Mouse (Mus musculus) midbrain, embryonic 10.5 days (tissue): Measurements from ENCODE around the gene Olig1. TPM values are rescaled to one million over a fixed set of nuclear protein-coding genes. Genes with fewer than 3 reads are reported as not detected.
A peak's percentile ranks its signal among the peaks of the same experiment; 100 is the strongest.

ENCODE experiments used
- DNase-seq: peaks from one replicate; pipeline ENCODE4 v3.0.0-alpha.2; 2017; ENCODE audit warnings: low spot score
- H3K27ac ChIP-seq: fragments of 300-500 bp; sonication (generic); replicated peaks from 2 replicates; pipeline ENCODE4 v1.5.1; 2016; ENCODE audit warnings: mild to moderate bottlenecking
- H3K27me3 ChIP-seq: fragments of 300-500 bp; sonication (generic); 2 replicates; pipeline ENCODE4 v1.6.1; 2016; ENCODE audit warnings: low read depth, mild to moderate bottlenecking; ENCODE audit not compliant: poor library complexity, severe bottlenecking
- H3K36me3 ChIP-seq: fragments of 300-500 bp; sonication (generic); 2 replicates; pipeline ENCODE4 v1.6.1; 2016; ENCODE audit warnings: mild to moderate bottlenecking, moderate library complexity
- H3K4me1 ChIP-seq: fragments of 300-500 bp; sonication (generic); 2 replicates; pipeline ENCODE4 v1.6.1; 2016
- H3K4me3 ChIP-seq: fragments of 300-500 bp; sonication (generic); 2 replicates; pipeline ENCODE4 v1.5.1; 2016; ENCODE audit warnings: mild to moderate bottlenecking, moderate library complexity
- H3K9me3 ChIP-seq: fragments of 300-500 bp; sonication (generic); replicated peaks from 2 replicates; pipeline ENCODE4 v1.6.1; 2016; ENCODE audit warnings: mild to moderate bottlenecking
- WGBS: fragments of 180-500 bp; shearing (Covaris S2); methylation state at CpG from one replicate; pipeline ENCODE4 v1.1.7; 2016; 5-methylcytosine and 5-hydroxymethylcytosine counted together
- polyA plus RNA-seq: library from polyadenylated mRNA; unstranded; fragments of >200 nt; fragmentation: Nextera tagmentation; extraction: Ambion mirVana; gene quantifications from 2 replicates; pipeline ENCODE4 v1.2.1, GENCODE M21; 2016

Olig1 gene
- polyA plus RNA-seq, result 8.8 and 9.7 TPM in 2 replicates

DNA sequence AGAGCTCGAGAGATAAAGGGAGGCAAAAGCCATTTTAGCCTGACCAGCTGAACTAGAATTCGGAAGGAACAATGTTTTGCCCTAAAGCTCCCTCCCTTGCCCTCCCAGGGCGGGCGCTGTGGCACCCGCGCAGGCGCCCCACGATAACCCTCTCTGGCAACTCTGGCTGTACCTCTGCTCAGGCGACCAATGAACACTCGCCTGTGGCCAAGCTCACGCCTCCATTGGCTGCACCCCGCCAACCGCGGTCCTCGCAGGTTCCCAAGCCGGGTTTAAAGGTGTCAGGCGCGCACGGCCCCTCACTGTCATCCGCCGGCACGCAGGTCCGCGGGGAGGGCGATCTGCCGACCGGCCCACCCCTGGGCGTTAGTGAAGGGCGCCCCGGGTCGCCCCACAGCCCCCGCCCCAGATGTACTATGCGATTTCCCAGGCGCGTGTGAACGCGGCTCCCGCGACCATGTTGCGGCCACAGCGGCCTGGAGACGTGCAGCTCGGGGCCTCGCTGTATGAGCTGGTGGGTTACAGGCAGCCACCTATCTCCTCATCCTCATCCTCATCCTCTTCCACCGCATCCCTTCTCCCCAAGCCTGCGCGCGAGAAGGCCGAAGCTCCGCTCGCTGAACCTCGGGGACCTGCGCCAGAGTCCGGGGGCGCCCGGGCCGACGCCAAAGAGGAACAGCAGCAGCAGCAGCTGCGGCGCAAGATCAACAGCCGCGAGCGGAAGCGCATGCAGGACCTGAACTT is at the start of gene Olig1:
Gene Olig1 (plus strand): TSS at position 305 of the 744 bp plus-strand sequence.
- DNase-seq, result peak; percentile 76
- Histone ChIP-seq H3K27me3 (peaks cover 100% of the 10 kb centered on the region), H3K27ac (peak within 1 kb of the TSS; percentile 28; the same call in 1 of the 2 replicates), H3K36me3 (no peaks in the 10 kb centered on the region), H3K9me3 (no peaks in the 10 kb centered on the region), H3K4me3 (peak within 1 kb of the TSS; percentile 59), H3K4me1 (peaks cover 30% of the 10 kb centered on the region)
- WGBS, result under 1% methylated on average over 64 of the region's 64 CpGs

- DNase-seq, result no peak
- Histone ChIP-seq H3K9me3 (peaks cover 8% of the 10 kb centered on the region), H3K4me3 (peak overlapping the region; percentile 48), H3K27ac (peak overlapping the region; percentile 70), H3K27me3 (peaks cover 100% of the 10 kb centered on the region), H3K4me1 (peaks cover 68% of the 10 kb centered on the region), H3K36me3 (no peaks in the 10 kb centered on the region)
- WGBS, result under 1% methylated on average over 25 of the region's 25 CpGs
Measured at GRCm38 (mm10) chr16:91222171-91222642, 47.4 kb upstream of the Olig1 start.

GRCm38 (mm10) chr16:91222643-91223271 is 46.8 kb upstream of the Olig1 start:
- H3K27me3 ChIP-seq, result peaks cover 100% of the 10 kb centered on the region
- H3K36me3 ChIP-seq, result no peaks in the 10 kb centered on the region
- H3K4me3 ChIP-seq, result peak overlapping the region; percentile 48
- peak; percentile 75 for DNase-seq
- H3K9me3 ChIP-seq, result peaks cover 8% of the 10 kb centered on the region
- peaks cover 73% of the 10 kb centered on the region for H3K4me1 ChIP-seq
- under 1% methylated on average over 27 of the region's 27 CpGs for WGBS
- peak overlapping the region; percentile 70 for H3K27ac ChIP-seq

GRCm38 (mm10) chr16:91223327-91224067 is 46.1 kb upstream of the Olig1 start:
- Histone ChIP-seq H3K27ac (peak overlapping the region; percentile 70), H3K4me1 (peaks cover 76% of the 10 kb centered on the region), H3K27me3 (peaks cover 100% of the 10 kb centered on the region), H3K9me3 (peaks cover under 1% of the 10 kb centered on the region; the same call in 1 of the 2 replicates), H3K36me3 (no peaks in the 10 kb centered on the region), H3K4me3 (peak overlapping the region; percentile 48)
- DNase-seq, result no peak
- under 1% methylated on average over 35 of the region's 35 CpGs for WGBS

- H3K27ac ChIP-seq, result no peak overlapping the region
- H3K27me3 ChIP-seq, result peaks cover 100% of the 10 kb centered on the region
- 0 out of 2 replicates have a peak overlapping the region, but pooled peaks have one; percentile 48 for H3K4me3 ChIP-seq
- H3K4me1 ChIP-seq, result peaks cover 80% of the 10 kb centered on the region
- no peaks in the 10 kb centered on the region for H3K36me3 ChIP-seq
- WGBS, result 8% methylated on average over 10 of the region's 10 CpGs
- DNase-seq, result peak; percentile 29
- H3K9me3 ChIP-seq, result no peaks in the 10 kb centered on the region
Measured at GRCm38 (mm10) chr16:91224068-91224402, 45.5 kb upstream of the Olig1 start.

DNA sequence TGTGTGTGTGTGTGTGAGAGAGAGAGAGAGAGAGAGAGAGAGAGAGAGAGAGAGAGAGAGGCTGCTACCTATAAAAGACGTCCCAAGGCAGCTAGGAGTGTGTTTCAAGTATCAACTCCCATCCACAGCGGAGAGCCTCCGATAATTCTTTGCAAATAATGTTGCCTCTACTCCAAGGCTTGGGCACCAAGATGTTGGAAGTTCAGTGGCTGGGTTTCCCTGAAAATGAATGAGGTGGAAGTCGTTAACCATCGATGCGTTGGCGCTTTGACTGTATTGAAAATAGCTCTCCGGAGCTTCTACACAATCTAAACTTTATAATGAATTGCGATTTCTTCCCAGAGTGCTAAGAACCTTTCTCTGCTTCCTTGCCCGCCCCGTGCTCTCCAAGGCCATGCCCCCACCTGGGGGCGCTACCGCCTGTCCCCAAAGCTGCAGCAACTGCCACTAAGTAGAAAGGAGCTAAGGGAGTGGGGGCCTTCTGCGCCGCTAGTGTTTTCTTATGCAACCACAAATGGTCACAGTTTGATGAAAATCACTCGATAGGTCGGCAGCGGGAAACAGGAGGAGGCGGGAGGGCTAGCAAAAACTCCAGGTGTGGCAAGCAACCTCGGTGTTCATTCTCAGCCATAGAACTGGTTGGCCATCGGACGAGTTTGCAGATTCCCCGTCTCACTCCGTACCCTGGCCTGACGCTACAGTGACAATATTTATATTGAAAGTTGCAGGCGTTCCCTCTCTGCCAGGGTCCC is 44.9 kb upstream of the Olig1 start:
- Histone ChIP-seq H3K36me3 (no peaks in the 10 kb centered on the region), H3K4me1 (peaks cover 82% of the 10 kb centered on the region), H3K27ac (peak overlapping the region; percentile 76; the same call in 1 of the 2 replicates), H3K4me3 (peak overlapping the region; percentile 51), H3K27me3 (peaks cover 100% of the 10 kb centered on the region), H3K9me3 (no peaks in the 10 kb centered on the region)
- 1% methylated on average over 26 of the region's 26 CpGs for WGBS
- peak; percentile 71 for DNase-seq

GRCm38 (mm10) chr16:91225233-91226037 is 44.1 kb upstream of the Olig1 start, which contains the start of gene Olig2:
Olig2 (plus strand) TSS chr16:91225457.
- under 1% methylated on average over 52 of the region's 53 CpGs for WGBS
- Histone ChIP-seq H3K9me3 (no peaks in the 10 kb centered on the region), H3K4me3 (peak within 1 kb of the TSS; percentile 51), H3K27me3 (peaks cover 100% of the 10 kb centered on the region), H3K27ac (peak within 1 kb of the TSS; percentile 76), H3K4me1 (peaks cover 81% of the 10 kb centered on the region), H3K36me3 (no peaks in the 10 kb centered on the region)
- peak; percentile 87 for DNase-seq

DNA sequence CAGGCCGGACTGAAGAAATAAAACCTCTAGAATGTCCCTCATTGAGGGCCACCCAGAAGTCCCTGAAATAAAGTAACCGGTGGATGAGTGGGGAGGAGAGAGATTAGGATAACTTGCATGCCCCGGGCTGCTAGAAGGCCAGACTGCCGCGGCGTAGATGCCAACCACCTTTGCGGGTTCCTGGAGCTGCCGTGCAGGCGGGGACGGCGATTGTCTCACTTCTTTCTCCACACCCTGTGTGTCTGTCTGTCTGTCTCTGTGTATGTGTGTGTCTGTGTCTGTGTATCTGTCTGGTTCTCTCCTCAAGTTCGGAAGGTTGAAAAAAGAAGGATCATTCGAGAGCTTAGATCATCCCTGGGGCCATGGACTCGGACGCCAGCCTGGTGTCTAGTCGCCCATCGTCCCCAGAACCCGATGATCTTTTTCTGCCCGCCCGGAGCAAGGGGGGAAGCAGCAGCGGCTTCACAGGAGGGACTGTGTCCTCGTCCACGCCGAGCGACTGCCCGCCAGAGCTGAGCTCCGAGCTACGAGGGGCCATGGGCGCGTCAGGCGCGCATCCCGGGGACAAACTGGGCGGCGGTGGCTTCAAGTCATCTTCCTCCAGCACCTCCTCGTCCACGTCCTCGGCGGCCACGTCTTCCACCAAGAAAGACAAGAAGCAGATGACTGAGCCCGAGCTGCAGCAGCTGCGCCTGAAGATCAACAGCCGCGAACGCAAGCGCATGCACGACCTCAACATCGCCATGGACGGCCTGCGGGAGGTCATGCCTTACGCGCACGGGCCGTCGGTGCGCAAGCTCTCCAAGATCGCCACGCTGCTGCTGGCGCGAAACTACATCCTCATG is 43.3 kb upstream of the Olig1 start:
- peaks cover 77% of the 10 kb centered on the region for H3K4me1 ChIP-seq
- H3K9me3 ChIP-seq, result no peaks in the 10 kb centered on the region
- H3K4me3 ChIP-seq, result peak overlapping the region; percentile 51
- WGBS, result under 1% methylated on average over 60 of the region's 60 CpGs
- peak overlapping the region; percentile 76 for H3K27ac ChIP-seq
- H3K36me3 ChIP-seq, result no peaks in the 10 kb centered on the region
- H3K27me3 ChIP-seq, result peaks cover 100% of the 10 kb centered on the region
- no peak for DNase-seq

- peaks cover 77% of the 10 kb centered on the region for H3K4me1 ChIP-seq
- under 1% methylated on average over 74 of the region's 85 CpGs for WGBS
- peak overlapping the region; percentile 51 for H3K4me3 ChIP-seq
- DNase-seq, result peak; percentile 61
- no peaks in the 10 kb centered on the region for H3K9me3 ChIP-seq
- H3K36me3 ChIP-seq, result no peaks in the 10 kb centered on the region
- peaks cover 100% of the 10 kb centered on the region for H3K27me3 ChIP-seq
- peak overlapping the region; percentile 76 for H3K27ac ChIP-seq
Measured at GRCm38 (mm10) chr16:91226883-91227759, 42.5 kb upstream of the Olig1 start.

GRCm38 (mm10) chr16:91227760-91228043 is 41.9 kb upstream of the Olig1 start:
- no peak for DNase-seq
- H3K27ac ChIP-seq, result peak overlapping the region; percentile 76; the same call in 1 of the 2 replicates
- H3K4me1 ChIP-seq, result peaks cover 77% of the 10 kb centered on the region
- H3K36me3 ChIP-seq, result no peaks in the 10 kb centered on the region
- WGBS, result 0% methylated on average over 6 of the region's 6 CpGs
- H3K27me3 ChIP-seq, result peaks cover 100% of the 10 kb centered on the region
- peak overlapping the region; percentile 51 for H3K4me3 ChIP-seq
- no peaks in the 10 kb centered on the region for H3K9me3 ChIP-seq
